In genomic region chr7:28505585-28505984, GRCm38 (mm10) we compare ENCODE assay signal across 13 mouse cellular contexts. TPM values are rescaled to one million over a fixed set of nuclear protein-coding genes. Genes with fewer than 3 reads are reported as not detected.
DNase-seq lines count a peak whose midpoint lies in the region; ATAC-seq lines count a peak whose summit lies in the region.
"Had no signal": no experiment of that assay in that cellular context is flagged by ENCODE, and none has a peak within 500 bp of the region (broad histone marks: within the 10 kb centered on the region; RNA-seq: fewer than 3 reads in every experiment).

No protein-coding gene starts in this region.

- no peak overlapping the region for H3K4me2 ChIP-seq in kidney, embryonic 16.5 days (replicated peaks; ENCODE audit: low read depth, low read length)
- no peak overlapping the region for H3K4me2 ChIP-seq in forebrain, embryonic 12.5 days
- H3K4me2 ChIP-seq: embryonic facial prominence, embryonic 13.5 days; heart, embryonic 13.5 days had no signal

- no peaks in the 10 kb centered on the region for H3K36me3 ChIP-seq in kidney, embryonic 16.5 days (ENCODE audit: insufficient read depth, low read length)
- no peaks in the 10 kb centered on the region for H3K36me3 ChIP-seq in forebrain, embryonic 12.5 days (replicated peaks)
- H3K36me3 ChIP-seq: embryonic facial prominence, embryonic 13.5 days; heart, embryonic 13.5 days had no signal

- peak; percentile 63 for DNase-seq in kidney, postnatal 10 days
- peak; percentile 42 for DNase-seq in 416B (ENCODE audit: low read depth)
- peak; percentile 46 for DNase-seq in Muller cell, postnatal 12 days (ENCODE audit: inconsistent ontology term)
- peak; percentile 47 for DNase-seq in forelimb bud, embryonic 11.5 days (ENCODE audit: low read depth, low spot score)
- DNase-seq: kidney, adult 2 months had no signal

- H3K9me3 ChIP-seq in kidney, embryonic 16.5 days (ENCODE audit: low read length), result no peaks in the 10 kb centered on the region; the same call in 1 of the 2 replicates
- peaks cover 6% of the 10 kb centered on the region; the same call in 1 of the 2 replicates for H3K9me3 ChIP-seq in forebrain, embryonic 12.5 days
- H3K9me3 ChIP-seq: embryonic facial prominence, embryonic 13.5 days; heart, embryonic 13.5 days had no signal

- no peak overlapping the region for H3K4me3 ChIP-seq in kidney, embryonic 16.5 days (ENCODE audit: low read length)
- H3K4me3 ChIP-seq in forebrain, embryonic 12.5 days (replicated peaks), result no peak overlapping the region
- H3K4me3 ChIP-seq: embryonic facial prominence, embryonic 13.5 days; heart, embryonic 13.5 days had no signal

- ATAC-seq in kidney, embryonic 16.5 days (ENCODE audit: low FRiP score, low TSS enrichment), result no peak
- ATAC-seq in erythroblast, adult 5-6 weeks (replicated peaks; ENCODE audit: low FRiP score, poor library complexity, severe bottlenecking), result no peak
- ATAC-seq in forebrain, embryonic 12.5 days (ENCODE audit: low FRiP score), result no peak
- ATAC-seq: lung, postnatal 0 days had no signal

- H3K27ac ChIP-seq in kidney, embryonic 16.5 days (ENCODE audit: low read length), result no peak overlapping the region
- H3K27ac ChIP-seq in forebrain, embryonic 12.5 days, result no peak overlapping the region
- H3K27ac ChIP-seq: embryonic facial prominence, embryonic 13.5 days; heart, embryonic 13.5 days had no signal

- no peaks in the 10 kb centered on the region for H3K4me1 ChIP-seq in kidney, embryonic 16.5 days (ENCODE audit: insufficient read depth, low read length)
- no peaks in the 10 kb centered on the region for H3K4me1 ChIP-seq in forebrain, embryonic 12.5 days
- H3K4me1 ChIP-seq: embryonic facial prominence, embryonic 13.5 days; heart, embryonic 13.5 days had no signal

- 5% methylated on average over 5 of the region's 5 CpGs for WGBS in kidney, embryonic 16.5 days
- 9% methylated on average over 5 of the region's 5 CpGs for WGBS in forebrain, embryonic 12.5 days

- H3K9ac ChIP-seq in kidney, embryonic 16.5 days (replicated peaks; ENCODE audit: low read length), result no peak overlapping the region
- H3K9ac ChIP-seq in forebrain, embryonic 12.5 days, result no peak overlapping the region
- H3K9ac ChIP-seq: embryonic facial prominence, embryonic 13.5 days; heart, embryonic 13.5 days had no signal

- H3K27me3 ChIP-seq in kidney, embryonic 16.5 days (ENCODE audit: insufficient read depth, low read length), result no peaks in the 10 kb centered on the region
- peaks cover 5% of the 10 kb centered on the region; the same call in 1 of the 2 replicates for H3K27me3 ChIP-seq in forebrain, embryonic 12.5 days
- H3K27me3 ChIP-seq: embryonic facial prominence, embryonic 13.5 days; heart, embryonic 13.5 days had no signal

RNA-seq across cellular contexts. Expression of gene Ifnl2, which starts 4.7 kb away (rescaled TPM):
- polyA plus RNA-seq in kidney, embryonic 16.5 days (2015; fragmentation: Nextera tagmentation; extraction: Ambion mirVana), result not detected in 2 replicates
- not detected in 2 replicates for total RNA-seq in erythroblast, adult 5-6 weeks (2015; ENCODE audit: low replicate concordance)
- total RNA-seq in erythroblast, adult 5-6 weeks (2017; ENCODE audit: low replicate concordance), result not detected in 2 replicates
- not detected in 2 replicates for polyA plus RNA-seq in forebrain, embryonic 12.5 days (2016; fragmentation: Nextera tagmentation; extraction: Ambion mirVana)
- total RNA-seq: left cerebral cortex, postnatal 10 days had no signal
- polyA plus RNA-seq: embryonic facial prominence, embryonic 13.5 days; heart, embryonic 13.5 days; kidney, adult 2 months; lung, postnatal 0 days; stomach, embryonic 16.5 days had no signal

RNA-seq across cellular contexts. Expression of gene Ifnl3, which starts 17.1 kb away (rescaled TPM):
- not detected in 2 replicates for polyA plus RNA-seq in kidney, embryonic 16.5 days (2015; fragmentation: Nextera tagmentation; extraction: Ambion mirVana)
- total RNA-seq in erythroblast, adult 5-6 weeks (2015; ENCODE audit: low replicate concordance), result not detected in 2 replicates
- total RNA-seq in erythroblast, adult 5-6 weeks (2017; ENCODE audit: low replicate concordance), result not detected in 2 replicates
- polyA plus RNA-seq in forebrain, embryonic 12.5 days (2016; fragmentation: Nextera tagmentation; extraction: Ambion mirVana), result not detected in 2 replicates
- total RNA-seq: left cerebral cortex, postnatal 10 days had no signal
- polyA plus RNA-seq: embryonic facial prominence, embryonic 13.5 days; heart, embryonic 13.5 days; kidney, adult 2 months; lung, postnatal 0 days; stomach, embryonic 16.5 days had no signal

RNA-seq across cellular contexts. Expression of gene Sycn, which starts 35.1 kb away (rescaled TPM):
- not detected in 2 replicates for polyA plus RNA-seq in kidney, embryonic 16.5 days (2015; fragmentation: Nextera tagmentation; extraction: Ambion mirVana)
- total RNA-seq in erythroblast, adult 5-6 weeks (2015; ENCODE audit: low replicate concordance), result not detected in 2 replicates
- total RNA-seq in erythroblast, adult 5-6 weeks (2017; ENCODE audit: low replicate concordance), result not detected in 2 replicates
- polyA plus RNA-seq in forebrain, embryonic 12.5 days (2016; fragmentation: Nextera tagmentation; extraction: Ambion mirVana), result not detected in 2 replicates
- total RNA-seq: left cerebral cortex, postnatal 10 days had no signal
- polyA plus RNA-seq: embryonic facial prominence, embryonic 13.5 days; heart, embryonic 13.5 days; lung, postnatal 0 days had no signal

RNA-seq across cellular contexts. Expression of gene Nccrp1, which starts 41.5 kb away (rescaled TPM):
- 0.18 TPM in 1 of 2 replicates, not detected in the other for polyA plus RNA-seq in kidney, embryonic 16.5 days (2015; fragmentation: Nextera tagmentation; extraction: Ambion mirVana)
- total RNA-seq in erythroblast, adult 5-6 weeks (2015; ENCODE audit: low replicate concordance), result 0.84 TPM in 1 of 2 replicates, not detected in the other
- not detected in 2 replicates for total RNA-seq in erythroblast, adult 5-6 weeks (2017; ENCODE audit: low replicate concordance)
- not detected in 2 replicates for polyA plus RNA-seq in forebrain, embryonic 12.5 days (2016; fragmentation: Nextera tagmentation; extraction: Ambion mirVana)
- polyA plus RNA-seq: heart, embryonic 13.5 days; lung, postnatal 0 days had no signal

RNA-seq across cellular contexts. Expression of gene Lrfn1, which starts 53.8 kb away (rescaled TPM):
- polyA plus RNA-seq in kidney, embryonic 16.5 days (2015; fragmentation: Nextera tagmentation; extraction: Ambion mirVana), result 2.2 and 2.8 TPM in 2 replicates
- total RNA-seq in erythroblast, adult 5-6 weeks (2015; ENCODE audit: low replicate concordance), result 6.9 TPM in 1 of 2 replicates, not detected in the other
- not detected in 2 replicates for total RNA-seq in erythroblast, adult 5-6 weeks (2017; ENCODE audit: low replicate concordance)
- polyA plus RNA-seq in forebrain, embryonic 12.5 days (2016; fragmentation: Nextera tagmentation; extraction: Ambion mirVana), result 6.7 and 8.8 TPM in 2 replicates
